Mouse (Mus musculus): ENCODE data around the gene Cd69.

DNA sequence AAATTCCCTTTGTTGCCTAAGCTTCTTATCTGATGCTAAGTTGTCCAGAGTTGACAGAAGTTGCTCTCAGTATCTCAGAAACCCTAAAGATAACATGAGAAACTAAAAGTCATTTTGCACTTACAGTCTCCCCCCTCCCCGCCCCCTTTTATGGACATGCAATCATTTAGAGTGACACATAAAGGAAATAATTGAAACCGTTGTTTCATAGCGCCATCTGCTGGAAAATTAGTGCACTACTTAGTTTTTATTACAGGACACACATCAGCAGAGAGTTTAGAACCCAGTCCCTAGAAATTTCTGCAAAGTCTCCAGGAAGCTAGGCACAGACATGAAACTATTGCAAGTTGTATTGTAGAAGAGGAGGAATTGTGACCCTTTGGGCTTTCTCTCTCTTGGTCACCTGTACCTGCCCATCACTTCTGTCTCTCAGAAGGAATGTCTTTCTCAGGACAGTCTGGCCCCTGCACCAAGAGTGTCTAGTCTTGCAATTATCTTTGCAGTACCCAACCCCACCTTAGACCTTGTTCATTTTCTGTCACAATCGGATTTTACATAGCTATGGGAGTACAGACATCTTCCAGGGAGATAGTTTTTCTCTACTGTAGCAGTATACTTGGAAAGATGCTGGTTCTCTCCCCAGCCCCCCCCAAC is 20.2 kb downstream of the Cd69 start:
- TF ChIP-seq CTCF (IDR thresholded peaks at IDR 0.05; ENCODE audit: insufficient read depth, low read depth, low read length) = no peak
- TF ChIP-seq POLR2A (IDR thresholded peaks at IDR 0.05; ENCODE audit: insufficient read depth, low read depth, low read length) = no peak

All from olfactory bulb, adult 2 months (tissue).